Mouse (Mus musculus): ENCODE results near the gene Adcy7. TPM values are rescaled to one million over a fixed set of nuclear protein-coding genes. Genes with fewer than 3 reads are reported as not detected.
A peak's percentile ranks its signal among the peaks of the same experiment; 100 is the strongest.

Adcy7 gene
- polyA plus RNA-seq, 1 experiment: 7.7 TPM

DNA sequence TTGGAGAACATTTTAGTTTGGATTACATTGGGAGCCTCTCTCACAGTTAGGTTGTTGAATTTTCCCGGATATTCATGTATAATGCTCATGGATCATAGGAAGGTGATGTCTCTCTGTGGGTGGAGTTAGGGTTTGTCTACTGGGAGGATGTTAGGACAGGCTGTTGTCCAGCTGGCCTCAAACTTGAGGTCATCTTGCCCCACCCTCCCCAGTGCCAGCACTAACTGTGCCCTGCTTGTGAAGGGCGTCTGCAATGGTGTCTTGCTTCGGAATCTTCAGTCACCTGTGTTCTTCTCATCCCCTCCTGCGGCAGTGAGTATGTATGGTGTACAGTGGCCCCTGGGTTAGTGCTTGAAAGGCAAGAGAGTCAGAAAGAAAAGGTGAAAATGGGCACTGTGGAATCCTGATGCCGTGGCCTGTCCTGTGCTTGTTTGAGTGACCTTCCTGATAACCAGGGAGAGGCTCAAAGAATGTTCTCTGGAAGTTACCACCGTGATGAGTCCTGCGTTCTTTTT lies 11.7 kb upstream of the Adcy7 start:
- Histone ChIP-seq H3K36me3 (ENCODE audit: control insufficient read depth, insufficient read depth, low read length) (peaks cover 17% of the 10 kb centered on the region), H3K27me3 (ENCODE audit: control insufficient read depth, insufficient read depth, low read length) (no peaks in the 10 kb centered on the region), H3K4me3 (ENCODE audit: low read depth, low read length) (no peak overlapping the region), H3K4me1 (ENCODE audit: control insufficient read depth, insufficient read depth, insufficient read length, low read length) (no peaks in the 10 kb centered on the region), H3K27ac (ENCODE audit: insufficient read depth, low read depth, low read length) (no peak overlapping the region)
- TF ChIP-seq POLR2A (IDR thresholded peaks at IDR 0.05; ENCODE audit: low read depth, low read length) (no peak), CTCF (IDR thresholded peaks at IDR 0.05; ENCODE audit: extremely low read depth, insufficient read length, insufficient replicate concordance, low read depth, low read length) (no peak)
- 81% methylated on average over 7 of the region's 7 CpGs for WGBS

DNA sequence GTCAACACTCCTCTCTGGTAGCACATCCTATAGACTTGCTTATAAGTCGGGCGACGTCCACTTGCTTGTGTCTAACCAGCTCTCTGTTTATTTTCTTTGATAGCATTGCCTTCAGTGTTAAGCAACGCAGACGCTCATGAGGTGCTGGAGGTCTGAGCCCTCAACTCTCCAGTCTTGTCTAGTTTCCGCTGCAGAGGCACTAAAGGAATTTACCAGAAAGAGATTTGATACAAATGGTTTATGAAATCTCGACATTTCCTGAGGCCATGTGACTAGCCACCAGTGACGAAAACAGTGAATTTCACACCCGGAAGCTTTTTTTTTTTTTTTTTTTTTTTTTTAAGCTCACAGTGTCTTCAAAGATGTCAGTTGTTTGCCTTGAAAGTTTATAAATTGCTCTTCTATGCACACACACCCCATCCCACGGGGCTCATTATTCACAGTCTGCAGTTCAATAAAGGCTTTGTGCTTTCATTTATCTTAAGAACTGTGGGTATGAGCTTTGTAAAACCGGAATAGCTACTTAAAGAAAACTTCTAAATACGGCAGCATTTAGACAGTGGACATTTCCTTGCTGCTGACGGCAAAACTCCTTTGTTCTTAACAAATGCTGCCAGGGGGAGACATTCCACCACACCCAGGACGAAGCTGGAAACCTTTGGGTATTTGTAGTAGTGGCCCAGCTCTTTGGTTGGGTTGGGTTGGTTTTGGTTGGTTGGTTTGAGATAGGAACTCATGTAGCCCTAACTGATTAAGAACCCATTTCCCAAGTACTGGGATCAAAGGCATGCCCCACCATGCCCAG lies 9.2 kb upstream of the Adcy7 start:
- no peaks in the 10 kb centered on the region for H3K4me1 ChIP-seq (ENCODE audit: control insufficient read depth, insufficient read depth, insufficient read length, low read length)
- H3K27me3 ChIP-seq (ENCODE audit: control insufficient read depth, insufficient read depth, low read length): no peaks in the 10 kb centered on the region
- 41% methylated on average over 14 of the region's 14 CpGs for WGBS
- TF ChIP-seq POLR2A (IDR thresholded peaks at IDR 0.05; ENCODE audit: low read depth, low read length) (no peak), CTCF (IDR thresholded peaks at IDR 0.05; ENCODE audit: extremely low read depth, insufficient read length, insufficient replicate concordance, low read depth, low read length) (no peak)
- no peak overlapping the region for H3K27ac ChIP-seq (ENCODE audit: insufficient read depth, low read depth, low read length)
- no peak overlapping the region for H3K4me3 ChIP-seq (ENCODE audit: low read depth, low read length)
- peaks cover 7% of the 10 kb centered on the region; the same call in 1 of the 2 replicates for H3K36me3 ChIP-seq (ENCODE audit: control insufficient read depth, insufficient read depth, low read length)

DNA sequence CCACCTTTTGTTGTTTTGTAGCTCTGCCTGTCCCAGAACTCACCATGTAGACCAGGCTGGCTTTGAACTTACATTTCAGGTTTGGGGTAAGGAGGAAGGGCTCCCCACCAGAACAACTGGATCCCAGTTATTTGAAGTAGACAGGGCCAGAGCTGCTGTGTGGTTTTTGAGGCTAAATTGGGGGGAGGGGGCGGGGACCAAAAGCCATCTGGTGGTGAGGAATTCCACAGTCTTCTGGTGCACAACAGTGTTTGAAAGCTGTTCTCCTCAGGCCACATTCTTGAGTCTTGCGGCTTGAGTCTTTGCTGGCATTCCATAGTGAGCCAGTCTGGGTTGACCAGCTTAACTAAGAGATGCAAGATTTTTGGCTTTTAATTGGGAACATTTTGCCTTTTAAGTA lies 6.7 kb upstream of the Adcy7 start:
- Histone ChIP-seq H3K27me3 (ENCODE audit: control insufficient read depth, insufficient read depth, low read length) (no peaks in the 10 kb centered on the region), H3K4me3 (ENCODE audit: low read depth, low read length) (no peak overlapping the region), H3K4me1 (ENCODE audit: control insufficient read depth, insufficient read depth, insufficient read length, low read length) (no peaks in the 10 kb centered on the region), H3K27ac (ENCODE audit: insufficient read depth, low read depth, low read length) (no peak overlapping the region), H3K36me3 (ENCODE audit: control insufficient read depth, insufficient read depth, low read length) (0 out of 2 replicates have a peak, but pooled peaks cover 2% of the 10 kb centered on the region)
- WGBS: 33% methylated on average over 2 of the region's 2 CpGs
- no peak for TF ChIP-seq POLR2A (IDR thresholded peaks at IDR 0.05; ENCODE audit: low read depth, low read length)
- TF ChIP-seq CTCF (IDR thresholded peaks at IDR 0.05; ENCODE audit: extremely low read depth, insufficient read length, insufficient replicate concordance, low read depth, low read length): no peak

DNA sequence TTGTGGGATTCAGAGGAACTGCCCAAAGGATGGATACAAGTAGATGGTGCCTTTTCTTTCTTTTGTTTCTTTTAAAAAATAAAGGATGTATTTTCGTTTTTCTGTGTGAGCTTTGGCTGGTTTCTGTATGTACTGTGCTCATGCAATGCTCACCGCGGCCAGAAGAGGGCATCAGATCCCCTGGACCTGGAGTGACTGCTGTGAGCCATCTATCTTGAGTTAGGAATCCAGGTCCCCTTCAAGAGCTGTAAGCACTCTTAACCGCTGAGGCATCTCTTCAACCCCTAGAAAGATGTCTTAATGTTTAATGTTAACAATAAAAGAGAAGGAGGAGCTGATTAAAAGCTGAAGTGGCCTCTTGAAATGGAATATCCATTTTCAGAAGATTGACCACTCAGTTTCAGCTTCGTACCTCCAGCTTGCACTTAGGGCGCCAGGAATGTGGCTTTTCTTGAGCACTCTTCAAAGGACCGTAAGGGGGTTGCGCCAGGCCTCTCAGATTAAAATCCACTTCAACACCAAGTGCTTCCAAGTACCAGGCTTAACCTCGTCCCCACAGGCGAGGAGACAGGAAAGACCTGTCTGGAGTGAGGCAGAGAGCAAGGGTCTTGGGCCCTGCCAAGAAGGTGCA lies 5.9 kb upstream of the Adcy7 start:
- TF ChIP-seq POLR2A (IDR thresholded peaks at IDR 0.05; ENCODE audit: low read depth, low read length): no peak
- TF ChIP-seq CTCF (IDR thresholded peaks at IDR 0.05; ENCODE audit: extremely low read depth, insufficient read length, insufficient replicate concordance, low read depth, low read length): peak; percentile 73; the same call in 1 of the 2 replicates
- H3K4me1 ChIP-seq (ENCODE audit: control insufficient read depth, insufficient read depth, insufficient read length, low read length): no peaks in the 10 kb centered on the region
- H3K36me3 ChIP-seq (ENCODE audit: control insufficient read depth, insufficient read depth, low read length): no peaks in the 10 kb centered on the region
- no peak overlapping the region for H3K27ac ChIP-seq (ENCODE audit: insufficient read depth, low read depth, low read length)
- 48% methylated on average over 10 of the region's 10 CpGs for WGBS
- no peaks in the 10 kb centered on the region for H3K27me3 ChIP-seq (ENCODE audit: control insufficient read depth, insufficient read depth, low read length)
- H3K4me3 ChIP-seq (ENCODE audit: low read depth, low read length): no peak overlapping the region

DNA sequence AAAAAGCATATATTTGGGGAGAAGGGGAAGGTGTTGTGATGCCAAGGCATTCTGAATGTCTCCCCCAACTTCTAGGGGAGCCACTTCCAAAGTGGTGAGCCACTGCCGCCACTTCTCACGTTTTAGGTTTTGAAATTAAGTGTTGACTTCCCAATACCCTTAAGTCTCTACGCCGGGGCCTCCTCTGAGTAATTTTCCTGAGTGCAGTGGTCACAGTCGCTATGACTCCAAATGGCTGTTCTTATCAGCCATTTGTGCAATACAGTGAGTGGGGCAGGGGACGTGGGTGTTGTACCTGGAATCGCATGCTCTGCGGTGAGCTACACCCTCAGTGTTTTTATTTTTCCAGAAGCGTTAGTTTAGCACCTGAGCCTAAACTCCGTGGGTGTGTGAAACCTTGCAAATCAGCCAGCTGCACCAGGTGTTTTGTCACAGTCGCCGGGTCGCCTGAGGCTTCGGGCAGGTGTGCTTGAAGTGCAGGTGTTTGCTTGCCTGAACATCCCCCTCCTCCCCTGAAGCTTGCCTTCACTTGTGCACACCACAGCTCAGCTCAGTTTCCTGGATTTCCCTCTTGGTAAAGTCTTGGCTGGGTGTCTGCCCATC lies 5.3 kb upstream of the Adcy7 start:
- H3K4me3 ChIP-seq (ENCODE audit: low read depth, low read length): no peak overlapping the region
- H3K36me3 ChIP-seq (ENCODE audit: control insufficient read depth, insufficient read depth, low read length): no peaks in the 10 kb centered on the region
- TF ChIP-seq POLR2A (IDR thresholded peaks at IDR 0.05; ENCODE audit: low read depth, low read length) (no peak), CTCF (IDR thresholded peaks at IDR 0.05; ENCODE audit: extremely low read depth, insufficient read length, insufficient replicate concordance, low read depth, low read length) (no peak)
- H3K4me1 ChIP-seq (ENCODE audit: control insufficient read depth, insufficient read depth, insufficient read length, low read length): no peaks in the 10 kb centered on the region
- no peak overlapping the region for H3K27ac ChIP-seq (ENCODE audit: insufficient read depth, low read depth, low read length)
- no peaks in the 10 kb centered on the region for H3K27me3 ChIP-seq (ENCODE audit: control insufficient read depth, insufficient read depth, low read length)
- WGBS: 51% methylated on average over 14 of the region's 14 CpGs

DNA sequence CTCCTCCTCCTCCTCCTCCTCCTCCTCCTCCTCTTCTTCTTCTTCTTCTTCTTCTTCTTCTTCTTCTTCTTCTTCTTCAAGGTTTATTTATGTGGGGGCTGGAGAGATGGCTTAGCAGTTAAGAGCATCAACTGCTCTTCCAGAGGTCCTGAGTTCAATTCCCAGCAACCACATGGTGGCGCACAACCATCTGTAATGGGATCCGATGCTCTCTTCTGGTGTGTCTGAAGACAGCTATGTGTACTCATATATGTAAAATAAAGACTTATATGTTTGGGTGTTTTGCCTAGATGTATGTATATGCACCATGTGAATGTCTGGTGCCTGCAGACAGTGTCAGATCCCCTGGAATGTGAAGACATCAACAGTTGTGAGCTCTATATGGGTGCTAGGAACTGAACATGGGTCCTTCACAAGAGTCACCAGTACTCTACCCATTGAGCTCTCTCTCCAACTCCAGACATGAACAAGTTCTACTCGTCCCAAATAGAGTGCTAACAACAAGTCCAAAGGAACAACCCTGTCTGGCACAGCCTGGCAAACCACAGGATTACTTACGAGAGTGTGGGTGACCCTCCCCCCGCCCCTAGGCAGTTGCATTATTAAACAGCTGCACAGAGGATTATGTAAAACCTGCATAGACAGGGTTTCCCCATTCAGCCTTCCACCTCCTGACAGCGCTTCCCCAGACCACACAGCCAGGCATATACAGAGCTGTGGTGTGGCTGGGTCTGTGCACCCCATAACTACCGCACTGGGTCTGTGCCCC lies 2.9 kb upstream of the Adcy7 start:
- H3K36me3 ChIP-seq (ENCODE audit: control insufficient read depth, insufficient read depth, low read length): no peaks in the 10 kb centered on the region
- peaks cover 8% of the 10 kb centered on the region; the same call in 1 of the 2 replicates for H3K27me3 ChIP-seq (ENCODE audit: control insufficient read depth, insufficient read depth, low read length)
- H3K4me1 ChIP-seq (ENCODE audit: control insufficient read depth, insufficient read depth, insufficient read length, low read length): no peaks in the 10 kb centered on the region; the same call in 1 of the 2 replicates
- no peak overlapping the region for H3K27ac ChIP-seq (ENCODE audit: insufficient read depth, low read depth, low read length)
- TF ChIP-seq CTCF (IDR thresholded peaks at IDR 0.05; ENCODE audit: extremely low read depth, insufficient read length, insufficient replicate concordance, low read depth, low read length) (no peak), POLR2A (IDR thresholded peaks at IDR 0.05; ENCODE audit: low read depth, low read length) (no peak)
- WGBS: 55% methylated on average over 7 of the region's 7 CpGs
- no peak overlapping the region for H3K4me3 ChIP-seq (ENCODE audit: low read depth, low read length)
